Mouse (Mus musculus) neural tube, embryonic 13.5 days (tissue): Measurements from ENCODE around the gene Sh3bp5. TPM values are rescaled to one million over a fixed set of nuclear protein-coding genes. Genes with fewer than 3 reads are reported as not detected.

ENCODE experiments used
- ATAC-seq: fragments of 200-750 bp; cut with Nextera tagmentation; 2 replicates; pipeline ENCODE4 v1.8.0; 2017; ENCODE audit warnings: low read depth, mild to moderate bottlenecking, moderate TSS enrichment, moderate library complexity
- H3K27ac ChIP-seq: fragments of 300-500 bp; sonication (generic); replicated peaks from 2 replicates; pipeline ENCODE4 v1.5.1; 2015; ENCODE audit warnings: moderate library complexity, mild to moderate bottlenecking, inconsistent platforms
- H3K27me3 ChIP-seq: fragments of 300-500 bp; sonication (generic); 2 replicates; pipeline ENCODE4 v1.6.1; 2015; ENCODE audit warnings: mild to moderate bottlenecking, inconsistent platforms
- H3K36me3 ChIP-seq: fragments of 300-500 bp; sonication (generic); 2 replicates; pipeline ENCODE4 v1.6.1; 2015; ENCODE audit warnings: mild to moderate bottlenecking, inconsistent platforms
- H3K4me1 ChIP-seq: fragments of 300-500 bp; sonication (generic); replicated peaks from 2 replicates; pipeline ENCODE4 v1.6.1; 2015; ENCODE audit warnings: inconsistent platforms
- H3K4me2 ChIP-seq: fragments of 300-500 bp; sonication (generic); 2 replicates; pipeline ENCODE4 v1.6.1; 2015; ENCODE audit warnings: inconsistent platforms, mild to moderate bottlenecking, moderate library complexity
- H3K4me3 ChIP-seq: fragments of 300-500 bp; sonication (generic); 2 replicates; pipeline ENCODE4 v1.5.1; 2015; ENCODE audit warnings: mild to moderate bottlenecking, inconsistent platforms
- H3K9ac ChIP-seq: fragments of 300-500 bp; sonication (generic); 2 replicates; pipeline ENCODE4 v1.6.1; 2015; ENCODE audit warnings: moderate library complexity, mild to moderate bottlenecking, inconsistent platforms
- H3K9me3 ChIP-seq: fragments of 300-500 bp; sonication (generic); 2 replicates; pipeline ENCODE4 v1.6.1; 2016; ENCODE audit warnings: inconsistent platforms
- WGBS: fragments of 180-500 bp; shearing (Covaris S2); methylation state at CpG from one replicate; pipeline ENCODE4 v1.1.7; 2015; 5-methylcytosine and 5-hydroxymethylcytosine counted together
- polyA plus RNA-seq: library from polyadenylated mRNA; unstranded; fragments of >200 nt; fragmentation: Nextera tagmentation; extraction: Ambion mirVana; gene quantifications from 2 replicates; pipeline ENCODE4 v1.2.1, GENCODE M21; 2015

Gene Sh3bp5
- polyA plus RNA-seq, 1 experiment from 2014 or later = 139 TPM

DNA sequence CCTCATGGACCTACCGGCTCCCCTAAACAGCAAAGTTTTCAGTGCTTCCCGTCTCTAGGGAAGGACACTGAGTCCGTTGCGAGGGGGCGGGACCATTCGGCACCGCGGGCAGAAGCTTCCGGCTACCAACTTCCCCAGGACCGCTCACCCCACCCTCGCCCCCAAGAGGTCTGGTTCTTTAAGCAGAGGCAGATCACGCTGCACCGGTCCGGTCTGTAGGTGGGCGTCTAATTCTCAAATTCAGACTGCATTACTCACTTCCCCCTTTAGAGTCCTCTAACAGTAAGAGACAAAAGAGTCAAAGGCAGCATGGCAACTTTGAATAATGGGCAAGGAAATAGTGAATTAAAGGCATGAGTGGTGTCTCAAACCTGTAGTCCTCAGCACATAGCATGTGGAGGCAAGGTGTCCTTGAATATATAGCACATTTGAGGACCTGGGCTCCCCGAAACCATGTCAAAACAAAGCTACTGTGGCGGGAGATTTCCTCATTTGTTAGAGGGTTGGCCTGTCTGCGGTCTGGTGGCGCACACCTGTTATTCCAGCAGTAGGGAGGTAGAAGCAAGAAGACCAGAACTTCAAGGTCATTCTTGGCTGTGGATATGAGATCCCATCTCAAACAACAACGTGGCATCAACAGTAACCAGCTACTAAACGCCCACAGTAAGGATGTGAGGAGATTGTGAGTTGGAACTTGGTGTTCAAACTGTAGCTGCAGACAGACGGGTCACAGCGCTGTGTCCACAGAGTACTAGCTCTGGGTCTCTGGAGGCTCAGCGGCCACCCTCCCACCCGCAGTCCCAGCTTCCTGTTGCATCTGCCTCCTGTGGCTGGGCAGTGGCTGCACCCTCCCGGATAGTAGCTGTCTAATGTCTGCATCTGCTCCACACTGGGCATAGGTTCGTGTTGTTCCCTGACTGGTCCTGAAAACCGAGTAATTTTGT lies 111.8 kb downstream of the Sh3bp5 start, which contains the start of gene Dnah1:
Dnah1 (minus strand) TSS at position 48 of the 944 bp plus-strand sequence.
- no peaks in the 10 kb centered on the region for H3K27me3 ChIP-seq
- H3K36me3 ChIP-seq = no peaks in the 10 kb centered on the region
- 34% methylated on average over 28 of the region's 28 CpGs for WGBS
- peak within 1 kb of the TSS; percentile 51 for H3K4me2 ChIP-seq
- no peak for ATAC-seq
- no peak within 1 kb of the TSS for H3K27ac ChIP-seq
- 0 out of 2 replicates have a peak, but pooled peaks cover 9% of the 10 kb centered on the region for H3K4me1 ChIP-seq
- peak within 1 kb of the TSS; percentile 55 for H3K9ac ChIP-seq
- H3K9me3 ChIP-seq = no peaks in the 10 kb centered on the region
- H3K4me3 ChIP-seq = peak within 1 kb of the TSS; percentile 31

DNA sequence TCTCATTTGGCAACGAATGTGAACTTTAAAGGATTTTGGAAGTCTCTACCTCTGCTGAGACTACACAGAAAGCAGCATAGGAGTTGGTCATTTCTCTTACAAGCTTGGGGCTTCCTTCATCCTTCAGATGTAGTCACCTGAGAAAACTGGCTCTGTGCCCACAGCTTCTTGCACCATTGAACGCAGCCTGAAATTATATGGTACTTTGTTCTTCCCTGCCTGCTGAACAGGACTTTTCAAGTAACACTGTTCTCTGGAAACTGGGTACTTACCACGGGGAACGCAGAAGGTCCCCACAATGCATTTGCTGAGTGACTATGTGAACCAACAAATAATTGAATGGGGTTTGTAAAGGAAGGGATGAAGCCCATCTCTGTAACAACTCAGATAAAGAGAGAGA lies 112.7 kb downstream of the Sh3bp5 start:
- Histone ChIP-seq H3K27me3 (no peaks in the 10 kb centered on the region), H3K36me3 (no peaks in the 10 kb centered on the region), H3K4me2 (peak overlapping the region; percentile 51), H3K9ac (no peak overlapping the region), H3K27ac (no peak overlapping the region), H3K9me3 (no peaks in the 10 kb centered on the region), H3K4me3 (no peak overlapping the region), H3K4me1 (0 out of 2 replicates have a peak, but pooled peaks cover 9% of the 10 kb centered on the region)
- WGBS = 86% methylated on average over 4 of the region's 4 CpGs
- ATAC-seq = no peak

GRCm38 (mm10) chr14:31322191-31322590 lies 113.7 kb downstream of the Sh3bp5 start:
- no peak overlapping the region for H3K4me3 ChIP-seq
- no peaks in the 10 kb centered on the region for H3K9me3 ChIP-seq
- H3K27me3 ChIP-seq = no peaks in the 10 kb centered on the region
- WGBS = 87% methylated on average over 3 of the region's 3 CpGs
- no peak overlapping the region for H3K27ac ChIP-seq
- no peak overlapping the region for H3K9ac ChIP-seq
- H3K4me2 ChIP-seq = no peak overlapping the region
- H3K36me3 ChIP-seq = no peaks in the 10 kb centered on the region
- ATAC-seq = no peak
- H3K4me1 ChIP-seq = 0 out of 2 replicates have a peak, but pooled peaks cover 9% of the 10 kb centered on the region

DNA sequence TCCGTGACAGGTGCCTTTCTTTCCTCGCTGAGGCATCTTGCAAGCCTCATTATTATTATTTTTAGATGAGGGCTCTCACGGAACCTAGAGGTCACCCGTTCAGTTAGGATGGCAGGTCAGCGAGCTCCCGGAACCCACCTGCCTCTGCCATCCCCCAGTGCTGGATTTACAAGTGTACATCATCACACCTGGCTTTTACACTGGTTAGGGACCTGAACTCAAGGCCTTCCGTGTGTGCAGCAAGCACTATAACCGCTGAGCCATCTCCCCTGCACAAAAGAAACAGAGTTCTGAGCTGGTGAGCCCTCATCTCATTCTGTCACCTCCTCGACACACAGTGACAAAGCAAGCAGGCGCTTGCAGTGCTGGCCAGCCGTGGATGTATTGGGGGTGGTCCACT lies 114.7 kb downstream of the Sh3bp5 start:
- Histone ChIP-seq H3K4me1 (0 out of 2 replicates have a peak, but pooled peaks cover 9% of the 10 kb centered on the region), H3K36me3 (no peaks in the 10 kb centered on the region), H3K9ac (no peak overlapping the region), H3K9me3 (no peaks in the 10 kb centered on the region), H3K4me3 (no peak overlapping the region), H3K27ac (no peak overlapping the region), H3K4me2 (no peak overlapping the region), H3K27me3 (no peaks in the 10 kb centered on the region)
- ATAC-seq = no peak
- WGBS = 87% methylated on average over 11 of the region's 11 CpGs

DNA sequence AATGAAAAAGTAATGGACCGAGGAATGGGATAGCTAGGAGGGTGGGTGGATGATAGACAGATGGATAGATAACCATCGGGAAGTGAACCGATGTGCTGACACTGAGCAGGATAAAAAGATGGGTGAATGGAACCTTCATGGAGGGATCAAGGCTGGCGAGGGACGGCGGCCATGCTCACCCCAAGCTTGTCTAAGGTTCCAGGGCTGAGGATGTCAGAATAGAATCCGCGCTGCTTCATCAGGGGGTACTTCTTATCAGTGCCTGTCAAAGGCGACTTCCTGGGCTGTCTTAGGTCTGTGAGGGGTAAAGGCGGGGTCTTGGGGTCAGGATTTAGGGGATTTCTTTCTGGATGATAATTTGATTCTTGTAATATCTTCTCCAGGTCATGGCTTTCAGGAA lies 116.3 kb downstream of the Sh3bp5 start:
- Histone ChIP-seq H3K4me2 (no peak overlapping the region), H3K4me1 (0 out of 2 replicates have a peak, but pooled peaks cover 9% of the 10 kb centered on the region), H3K4me3 (no peak overlapping the region), H3K27me3 (no peaks in the 10 kb centered on the region), H3K9ac (no peak overlapping the region), H3K27ac (no peak overlapping the region), H3K36me3 (no peaks in the 10 kb centered on the region), H3K9me3 (no peaks in the 10 kb centered on the region)
- no peak for ATAC-seq
- 87% methylated on average over 10 of the region's 10 CpGs for WGBS

DNA sequence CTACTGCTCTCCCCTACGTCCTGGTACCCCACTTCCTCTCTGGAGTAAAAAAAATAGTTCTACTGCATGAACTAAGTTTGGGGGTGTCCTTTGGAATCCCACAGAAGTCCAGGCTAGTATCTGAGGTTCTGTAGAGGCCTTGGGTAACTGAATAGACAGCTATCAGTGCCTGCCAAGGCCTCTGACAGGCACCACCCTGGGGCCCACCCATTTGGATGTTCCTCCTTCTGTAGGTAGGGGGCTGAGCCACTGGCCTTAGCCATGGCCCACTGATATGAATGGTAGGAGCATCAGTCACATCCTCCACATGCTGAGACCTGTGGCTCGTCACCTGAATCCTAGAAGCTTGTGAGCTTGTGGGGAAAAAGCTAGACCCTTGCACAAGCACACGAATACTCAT lies 118.1 kb downstream of the Sh3bp5 start:
- no peak overlapping the region for H3K9ac ChIP-seq
- no peak for ATAC-seq
- H3K27ac ChIP-seq = no peak overlapping the region
- H3K9me3 ChIP-seq = no peaks in the 10 kb centered on the region
- no peaks in the 10 kb centered on the region for H3K27me3 ChIP-seq
- H3K36me3 ChIP-seq = no peaks in the 10 kb centered on the region
- no peak overlapping the region for H3K4me2 ChIP-seq
- H3K4me3 ChIP-seq = no peak overlapping the region
- H3K4me1 ChIP-seq = no peaks in the 10 kb centered on the region
- 83% methylated on average over 3 of the region's 3 CpGs for WGBS

DNA sequence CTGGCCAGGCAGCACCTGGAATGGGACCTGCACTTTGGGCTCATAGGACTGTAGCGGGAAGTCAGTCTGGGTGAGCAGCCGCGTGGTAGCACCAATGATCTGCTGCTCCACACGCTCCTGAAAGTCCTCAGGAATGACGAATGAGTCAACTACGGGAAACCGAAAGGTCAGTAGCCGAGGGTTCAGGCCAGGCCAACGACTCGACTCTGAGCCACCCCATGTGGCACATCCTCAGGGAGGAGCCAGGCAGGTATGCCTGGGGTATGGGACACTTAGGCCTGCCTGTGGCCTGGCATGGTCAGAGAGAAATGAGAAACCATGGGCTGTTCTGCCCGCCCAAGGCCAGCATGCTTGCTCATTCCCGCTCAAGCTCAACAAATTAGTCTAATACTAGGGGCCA lies 119.3 kb downstream of the Sh3bp5 start:
- no peaks in the 10 kb centered on the region for H3K27me3 ChIP-seq

GRCm38 (mm10) chr14:31313192-31313591 lies 122.7 kb downstream of the Sh3bp5 start:
- Histone ChIP-seq H3K4me2 (no peak overlapping the region), H3K4me1 (no peaks in the 10 kb centered on the region), H3K27ac (no peak overlapping the region), H3K9ac (no peak overlapping the region), H3K36me3 (no peaks in the 10 kb centered on the region), H3K27me3 (no peaks in the 10 kb centered on the region), H3K4me3 (no peak overlapping the region), H3K9me3 (no peaks in the 10 kb centered on the region)
- no peak for ATAC-seq
- 57% methylated on average over 3 of the region's 3 CpGs for WGBS

More for the DNA sequence above, 119.3 kb downstream of the Sh3bp5 start:
- Histone ChIP-seq H3K4me2 (no peak overlapping the region), H3K27ac (no peak overlapping the region), H3K4me1 (no peaks in the 10 kb centered on the region), H3K9ac (no peak overlapping the region), H3K36me3 (no peaks in the 10 kb centered on the region), H3K4me3 (no peak overlapping the region), H3K9me3 (no peaks in the 10 kb centered on the region)
- no peak for ATAC-seq
- WGBS = 83% methylated on average over 12 of the region's 12 CpGs

Other genes with a start within 250 kb of the Sh3bp5 start
- 21.3 and 65.5 TPM in 2 replicates for gene Tnnc1, start 227.8 kb downstream of the Sh3bp5 start, polyA plus RNA-seq
- gene Nisch, start 219.1 kb downstream of the Sh3bp5 start, polyA plus RNA-seq = 329 and 336 TPM in 2 replicates
- 1.1 and 1.4 TPM in 2 replicates for gene Sema3g, start 218.2 kb downstream of the Sh3bp5 start, polyA plus RNA-seq
- 12.2 and 13.2 TPM in 2 replicates for gene Phf7, start 184.8 kb downstream of the Sh3bp5 start, polyA plus RNA-seq
- 95.9 and 97.2 TPM in 2 replicates for gene Bap1, start 184.6 kb downstream of the Sh3bp5 start, polyA plus RNA-seq
- 3.4 and 4.3 TPM in 2 replicates for gene Dnah1, start 112.2 kb downstream of the Sh3bp5 start, polyA plus RNA-seq
- 74.1 and 77.6 TPM in 2 replicates for gene Capn7, start 99.4 kb downstream of the Sh3bp5 start, polyA plus RNA-seq
- gene Eaf1, start 58.3 kb upstream of the Sh3bp5 start, polyA plus RNA-seq = 11.0 and 12.5 TPM in 2 replicates
- 49.1 and 56.3 TPM in 2 replicates for gene Mettl6, start 59.0 kb upstream of the Sh3bp5 start, polyA plus RNA-seq
- gene Colq, start 155.3 kb upstream of the Sh3bp5 start, polyA plus RNA-seq = 0.25 and 0.33 TPM in 2 replicates
- gene Gm49387, start 204.8 kb upstream of the Sh3bp5 start, polyA plus RNA-seq = 0.73 TPM in 1 of 2 replicates, not detected in the other
- gene Btd, start 204.9 kb upstream of the Sh3bp5 start, polyA plus RNA-seq = 16.9 and 17.8 TPM in 2 replicates
- 8.8 and 9.9 TPM in 2 replicates for gene Hacl1, start 205.2 kb upstream of the Sh3bp5 start, polyA plus RNA-seq